Mouse (Mus musculus): ENCODE data around the gene Dnajc7.
A peak's percentile ranks its signal among the peaks of the same experiment; 100 is the strongest.
"Not testable (repeated sequence)": the region's sequence is repeated elsewhere in the genome, so short reads cannot be mapped to it uniquely, and the experiment has no call there.

Gene Dnajc7

DNA sequence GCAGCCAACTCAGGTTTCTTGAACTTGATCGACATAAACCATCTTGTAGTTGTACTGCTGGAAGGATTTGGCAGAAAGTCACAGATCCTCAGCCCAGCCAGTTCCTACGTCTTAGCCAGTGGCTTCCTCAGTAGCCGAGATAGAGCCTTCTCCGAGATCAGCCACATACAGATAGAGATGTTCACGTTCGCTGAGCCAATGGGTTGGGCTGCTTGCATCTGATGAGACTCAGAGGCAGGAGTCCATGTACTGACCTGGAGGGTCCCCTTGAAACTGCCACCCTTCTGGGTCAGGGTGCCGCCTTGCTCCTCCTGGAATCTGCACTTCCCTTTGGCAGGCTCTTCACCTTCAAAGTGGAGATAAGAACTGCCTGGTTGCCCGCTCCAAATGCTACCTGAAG, 70.5 kb downstream of the Dnajc7 start:
- no peak for DNase-seq (ENCODE audit: extremely low read depth, low read depth)

DNA sequence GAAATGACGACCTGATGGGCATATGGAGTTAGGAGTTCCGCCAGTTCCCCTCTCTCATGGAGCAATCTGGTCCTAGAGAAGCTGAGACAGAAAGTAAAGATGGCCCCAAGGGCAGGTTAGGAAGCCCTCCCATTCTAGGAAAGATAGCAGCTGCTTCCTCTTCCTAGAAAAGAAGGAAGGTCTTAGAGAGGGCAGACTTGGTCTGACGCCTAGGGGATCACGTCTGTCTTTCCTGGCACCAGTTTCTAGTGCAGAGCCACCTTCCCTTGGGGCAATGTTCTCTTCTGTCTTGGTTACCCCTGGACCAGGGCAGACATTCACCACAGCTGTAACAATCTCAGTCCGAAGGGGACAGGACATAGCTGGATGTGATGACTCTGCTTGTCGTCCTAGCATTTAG, 71.8 kb downstream of the Dnajc7 start:
- DNase-seq (ENCODE audit: extremely low read depth, low read depth), result no peak

DNA sequence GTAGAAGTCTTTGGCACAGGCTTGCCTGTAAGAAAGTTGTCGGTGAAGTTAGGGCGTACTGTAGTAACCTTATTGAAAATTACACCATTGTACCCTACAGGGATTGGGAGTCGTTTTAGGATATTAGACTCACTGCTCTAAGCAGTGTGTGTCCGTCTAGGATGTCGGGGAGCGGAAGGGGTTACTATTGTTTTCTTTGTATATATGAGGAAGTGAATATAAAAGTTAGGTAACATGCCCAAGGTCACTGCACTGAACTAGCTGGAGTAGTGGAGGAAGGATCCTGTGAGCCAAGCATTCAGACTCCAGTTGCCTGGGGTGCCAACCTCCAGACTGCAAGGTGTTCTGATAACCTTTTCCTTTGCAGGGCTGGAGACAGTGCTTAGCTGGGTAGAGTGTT, 73.0 kb downstream of the Dnajc7 start:
- DNase-seq (ENCODE audit: extremely low read depth, low read depth), result no peak

DNA sequence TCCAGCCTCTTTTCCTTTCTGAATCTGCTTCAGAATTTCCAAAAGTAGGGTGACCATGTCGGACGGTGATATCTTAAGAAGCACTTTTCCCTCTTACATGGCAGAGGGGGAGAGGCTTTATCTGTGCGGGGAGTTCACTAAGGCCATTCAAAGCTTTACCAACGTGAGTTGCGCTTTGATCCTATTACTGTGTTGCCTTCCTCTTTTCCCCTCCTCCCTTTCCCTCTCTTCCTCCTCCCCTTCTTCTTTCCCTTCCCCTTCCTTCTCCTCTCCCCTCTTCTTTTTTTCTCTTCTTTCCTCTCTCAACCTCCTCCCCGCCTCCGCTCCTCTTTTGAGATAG, 74.3 kb downstream of the Dnajc7 start:
- no peak for DNase-seq (ENCODE audit: extremely low read depth, low read depth)

DNA sequence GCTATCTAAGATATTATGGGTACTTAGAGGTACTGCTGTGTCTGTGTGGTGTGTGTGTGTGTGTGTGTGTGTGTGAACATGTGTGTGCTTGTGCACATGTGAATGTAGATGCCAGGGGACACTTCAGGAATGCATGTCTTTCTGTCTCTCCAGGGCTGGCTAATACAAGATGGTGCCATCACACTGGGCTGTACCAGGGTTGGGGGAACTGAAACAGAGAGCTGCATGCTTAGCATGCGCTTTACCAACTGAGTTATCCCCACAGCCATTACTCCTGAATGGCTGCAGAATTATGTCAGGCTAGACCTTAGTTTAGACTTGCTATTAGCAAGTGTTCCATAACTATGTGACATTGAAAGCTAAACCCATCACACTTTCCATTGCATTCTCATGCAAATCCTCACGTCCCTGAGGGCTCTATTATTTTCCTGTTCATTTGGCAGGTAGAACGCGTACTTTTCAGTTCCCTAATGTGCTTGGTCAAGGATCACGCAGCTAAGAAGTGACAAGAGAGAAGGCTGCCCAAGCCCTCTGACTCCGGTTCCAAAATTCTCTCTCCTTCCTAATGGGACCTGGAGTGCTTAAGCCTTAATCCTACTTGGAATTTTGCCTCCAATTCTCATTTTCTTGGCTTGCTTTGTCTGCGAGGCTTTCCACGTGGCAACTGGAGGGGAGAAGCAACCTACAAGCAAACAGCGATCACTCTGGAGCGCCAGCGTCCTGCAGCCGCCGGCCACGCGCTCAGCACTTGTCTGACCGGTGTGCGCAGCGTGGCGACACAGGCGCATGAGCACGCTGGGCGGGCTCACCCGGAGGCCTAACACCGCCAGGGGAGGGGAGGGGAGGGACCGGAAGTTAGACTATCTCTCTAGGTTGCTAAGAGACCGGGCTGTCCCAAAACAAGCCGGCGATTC, 74.9 kb downstream of the Dnajc7 start, which contains the start of gene Ttc25:
Ttc25 (plus strand) TSS at position 776 of the 914 bp plus-strand sequence.
- DNase-seq (ENCODE audit: extremely low read depth, low read depth), result peak; percentile 87

DNA sequence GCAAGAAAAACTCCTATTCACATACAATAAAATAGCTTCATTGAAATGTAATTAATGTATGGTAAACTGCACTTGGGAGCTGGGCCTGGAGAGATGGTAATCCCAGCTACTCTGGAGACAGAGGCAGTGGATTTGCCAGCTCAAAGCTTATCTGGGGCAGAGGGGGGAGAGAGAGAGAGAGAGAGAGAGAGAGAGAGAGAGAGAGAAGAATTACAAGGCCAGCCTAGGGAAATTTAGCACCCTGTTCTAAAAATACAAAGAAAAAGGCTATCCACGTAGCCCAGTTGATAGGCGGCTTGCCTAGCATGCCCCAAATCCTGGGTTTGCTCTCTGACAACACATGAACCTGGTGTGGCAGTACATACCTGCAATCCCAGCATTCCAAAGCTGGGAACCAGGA, 78.4 kb downstream of the Dnajc7 start:
- no peak for DNase-seq (ENCODE audit: extremely low read depth, low read depth)

DNA sequence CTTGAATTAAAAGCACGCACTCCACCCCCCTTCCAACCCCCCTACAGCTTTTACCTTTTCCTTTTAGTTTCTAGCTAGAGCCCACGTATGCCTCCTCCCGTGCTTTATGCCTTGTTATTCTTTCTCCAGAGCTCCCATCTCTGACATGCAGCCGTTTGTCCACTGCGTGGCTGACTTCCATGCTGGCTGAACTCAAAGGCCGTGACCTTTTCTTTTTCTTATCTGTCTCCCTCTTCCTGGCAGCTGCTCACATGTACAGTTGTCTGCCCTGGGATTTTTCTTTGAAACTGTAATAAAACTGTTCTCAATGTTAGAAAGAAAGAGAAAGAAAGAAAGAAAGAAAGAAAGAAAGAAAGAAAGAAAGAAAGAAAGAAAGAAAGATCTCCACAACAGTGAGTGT, 79.0 kb downstream of the Dnajc7 start:
- no peak for DNase-seq (ENCODE audit: extremely low read depth, low read depth)

DNA sequence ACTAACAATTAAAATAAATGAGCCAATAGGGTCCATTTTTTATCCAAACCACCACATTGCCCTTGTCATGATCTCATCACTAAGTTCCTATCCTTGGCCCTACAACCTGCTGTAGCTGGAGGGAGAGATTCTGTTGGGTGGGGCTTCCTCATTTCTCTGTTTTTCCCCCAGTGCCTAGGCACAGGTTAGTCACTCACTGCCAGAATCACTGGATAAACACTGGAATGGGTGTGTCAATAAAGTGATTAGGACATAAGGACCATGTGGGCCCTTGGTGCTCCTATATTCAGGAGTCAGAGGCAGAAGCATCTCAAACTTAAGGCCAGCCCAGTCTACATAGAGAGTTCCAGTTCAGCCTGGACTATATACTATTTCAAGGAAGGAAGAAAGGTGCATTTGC, 83.5 kb downstream of the Dnajc7 start:
- no peak for DNase-seq (ENCODE audit: extremely low read depth, low read depth)

DNA sequence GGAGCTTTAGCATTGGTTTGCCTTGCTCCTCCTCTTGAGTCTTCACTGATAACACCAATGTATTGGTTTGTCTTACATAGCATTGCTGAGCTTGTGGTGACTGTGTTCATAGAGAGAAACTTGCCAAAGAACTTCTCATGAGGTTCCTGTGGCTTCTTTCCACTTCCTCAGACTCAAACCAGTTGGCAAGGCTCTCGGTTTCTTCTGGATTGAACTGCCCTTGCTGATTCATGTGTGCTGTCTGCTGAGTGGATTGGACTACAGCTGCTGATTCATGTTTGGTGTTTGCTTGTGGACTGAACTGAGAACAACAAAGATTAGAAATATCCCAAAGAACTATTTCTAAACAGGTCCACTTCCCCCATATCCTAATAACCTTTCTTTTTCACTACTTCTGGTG, 84.0 kb downstream of the Dnajc7 start:
- no peak for DNase-seq (ENCODE audit: extremely low read depth, low read depth)

DNA sequence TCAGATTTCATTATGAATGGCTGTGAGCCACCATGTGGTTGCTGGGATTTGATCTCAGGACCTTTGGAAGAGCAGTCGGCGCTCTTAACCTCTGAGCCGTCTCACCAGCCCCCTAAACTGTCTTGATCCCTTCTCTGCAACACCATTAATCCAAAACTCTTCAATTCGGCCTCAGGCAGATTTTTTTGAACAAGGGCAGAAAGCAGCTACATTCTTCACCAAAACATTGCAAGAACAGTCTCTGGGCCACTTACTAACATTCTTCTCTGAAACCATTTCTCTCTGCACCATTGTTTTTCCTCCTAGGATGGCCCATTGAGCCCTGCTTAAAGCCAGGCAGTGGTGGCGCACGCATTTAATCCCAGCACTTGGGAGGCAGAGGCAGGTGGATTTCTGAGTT, 85.1 kb downstream of the Dnajc7 start:
- not testable (repeated sequence) for DNase-seq (ENCODE audit: extremely low read depth, low read depth)

DNA sequence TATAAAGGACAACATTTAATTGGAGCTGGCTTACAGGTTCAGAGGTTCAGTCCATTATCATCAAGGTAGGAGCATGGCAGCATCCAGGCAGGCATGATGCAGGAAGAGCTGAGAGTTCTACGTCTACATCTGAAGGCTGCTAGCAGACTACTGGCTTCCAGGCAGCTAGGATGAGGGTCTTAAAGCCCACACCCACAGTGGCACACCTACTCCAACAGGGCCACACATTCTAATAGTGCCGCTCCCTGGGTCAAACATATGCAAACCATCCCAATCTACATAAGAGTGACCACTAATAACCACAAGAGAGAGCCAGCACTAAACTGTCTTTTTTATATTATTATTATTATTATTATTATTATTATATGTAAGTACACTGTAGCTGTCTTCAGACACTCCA, 85.6 kb downstream of the Dnajc7 start:
- not testable (repeated sequence) for DNase-seq (ENCODE audit: extremely low read depth, low read depth)

DNA sequence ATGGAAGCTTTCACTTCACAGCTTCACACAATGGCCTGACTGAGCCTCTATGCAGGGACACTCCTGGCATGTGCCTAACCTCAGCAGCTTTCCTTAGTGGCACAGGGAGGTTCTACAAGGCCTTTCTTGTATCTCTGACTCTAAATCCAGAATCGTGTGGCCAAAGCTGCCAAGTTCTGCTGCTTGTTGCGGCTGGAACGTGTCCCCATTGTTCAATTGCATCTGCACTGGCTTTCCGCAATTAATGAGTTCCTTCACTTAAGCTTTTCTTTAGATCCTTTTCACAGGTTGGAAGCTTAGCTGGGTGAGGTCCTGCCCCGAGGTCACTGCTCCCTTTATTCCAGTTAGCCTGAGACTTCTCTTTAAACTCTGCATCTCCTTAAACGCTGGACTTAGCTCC, 86.1 kb downstream of the Dnajc7 start:
- no peak for DNase-seq (ENCODE audit: extremely low read depth, low read depth)
